Mouse (Mus musculus): ENCODE data around the gene Pi4ka. TPM values are rescaled to one million over a fixed set of nuclear protein-coding genes. Genes with fewer than 3 reads are reported as not detected.

The Pi4ka gene
- polyA plus RNA-seq, 1 experiment from 2014 or later, result 30.7 TPM

DNA sequence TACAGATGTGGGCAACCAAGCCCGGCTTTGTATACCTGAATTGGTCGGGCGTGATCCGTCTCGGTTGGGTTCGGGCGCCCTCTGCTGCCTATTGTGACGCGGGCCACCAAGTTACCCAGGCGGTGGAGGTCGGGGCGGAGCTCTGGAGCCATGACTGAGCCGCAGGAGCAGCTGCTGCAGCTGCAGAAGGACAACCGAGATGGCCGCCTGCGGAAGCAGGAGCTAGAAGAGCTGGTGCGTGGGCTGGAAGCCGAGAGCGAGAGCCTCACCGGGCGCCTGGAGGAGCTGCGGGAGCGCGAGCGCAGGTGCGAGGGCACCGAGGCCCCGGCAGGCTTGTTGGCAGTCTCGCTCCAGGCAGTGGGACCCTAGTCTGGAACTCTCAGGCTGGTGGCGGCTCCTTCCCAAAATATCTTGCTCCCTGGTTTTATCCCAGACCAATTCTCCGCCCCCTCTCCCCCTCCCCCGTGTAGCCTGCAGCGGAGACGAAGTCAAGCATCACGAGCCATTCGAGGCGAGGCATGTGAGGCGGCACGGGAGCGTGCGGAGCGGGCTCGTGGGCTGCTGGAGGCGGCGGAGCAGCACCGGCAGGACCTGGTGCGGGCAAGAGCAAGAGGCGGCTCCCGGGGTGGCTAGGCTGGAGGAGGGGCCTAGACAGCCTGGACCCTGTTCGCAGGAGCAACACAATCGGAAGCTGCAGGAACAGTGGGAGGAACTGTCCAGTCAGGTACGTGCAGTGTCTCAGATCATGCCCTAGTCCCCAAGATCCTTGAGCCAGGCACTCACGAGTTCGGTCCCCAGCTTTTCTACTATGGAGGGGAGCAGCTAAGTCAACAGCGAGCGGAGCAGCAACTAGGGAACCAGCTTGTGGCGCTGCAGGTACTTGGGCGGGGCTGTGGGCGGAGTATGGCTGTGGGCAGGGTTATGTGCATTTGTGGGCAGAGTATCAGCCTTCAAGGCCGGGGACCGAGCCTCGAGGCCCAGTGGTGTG lies 129.7 kb downstream of the Pi4ka start:
- ATAC-seq (ENCODE audit: low read depth), result peak; percentile 92
- H3K9ac ChIP-seq (ENCODE audit: low read depth, low read length), result peak overlapping the region; percentile 69
- WGBS, result under 1% methylated on average over 38 of the region's 62 CpGs
- peaks cover 22% of the 10 kb centered on the region for H3K27me3 ChIP-seq (replicated peaks; ENCODE audit: control insufficient read depth, insufficient read depth, low read length)
- H3K4me2 ChIP-seq (ENCODE audit: low read depth, low read length), result peak overlapping the region; percentile 94
- H3K9me3 ChIP-seq (ENCODE audit: control insufficient read depth, low read length), result no peaks in the 10 kb centered on the region
- H3K36me3 ChIP-seq (ENCODE audit: control insufficient read depth, insufficient read depth, low read length), result peaks cover 20% of the 10 kb centered on the region
- no peak overlapping the region; the same call in 1 of the 2 replicates for H3K27ac ChIP-seq (replicated peaks; ENCODE audit: low read depth, low read length)
- peak; percentile 96 for DNase-seq (ENCODE audit: low spot score)
- H3K4me3 ChIP-seq (ENCODE audit: low read depth, low read length), result peak overlapping the region; percentile 58
- H3K4me1 ChIP-seq (ENCODE audit: control insufficient read depth, insufficient read depth, low read length), result peaks cover 17% of the 10 kb centered on the region

DNA sequence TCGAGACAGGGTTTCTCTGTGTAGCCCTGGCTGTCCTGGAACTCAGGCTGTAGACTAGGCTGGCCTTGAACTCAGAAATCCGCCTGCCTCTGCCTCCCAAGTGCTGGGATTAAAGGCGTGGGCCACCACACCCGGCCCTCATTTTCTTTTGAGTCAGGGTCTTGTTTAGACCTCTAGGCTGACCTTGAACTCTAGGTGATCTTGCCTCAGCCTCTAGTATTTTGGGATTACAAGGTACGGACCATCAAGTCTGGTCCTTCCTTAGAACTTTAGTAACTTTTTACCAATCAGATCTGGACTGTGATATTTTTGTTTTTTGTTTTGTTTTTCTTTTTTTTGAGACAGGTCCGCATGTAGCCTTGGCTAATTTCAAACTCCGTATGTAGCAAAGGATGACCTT lies 130.4 kb downstream of the Pi4ka start, which contains the start of gene Tmem191c:
Gene Tmem191c, plus strand, starts transcription at position 357 of the 400 bp plus-strand sequence.
- H3K36me3 ChIP-seq (ENCODE audit: control insufficient read depth, insufficient read depth, low read length), result peaks cover 13% of the 10 kb centered on the region; the same call in 1 of the 2 replicates
- H3K9me3 ChIP-seq (ENCODE audit: control insufficient read depth, low read length), result peaks cover 4% of the 10 kb centered on the region
- H3K27me3 ChIP-seq (replicated peaks; ENCODE audit: control insufficient read depth, insufficient read depth, low read length), result peaks cover 22% of the 10 kb centered on the region
- WGBS, result 60% methylated on average over 7 of the region's 7 CpGs
- peak within 1 kb of the TSS; percentile 58 for H3K4me3 ChIP-seq (ENCODE audit: low read depth, low read length)
- DNase-seq (ENCODE audit: low spot score), result no peak
- H3K9ac ChIP-seq (ENCODE audit: low read depth, low read length), result peak within 1 kb of the TSS; percentile 69
- ATAC-seq (ENCODE audit: low read depth), result no peak
- H3K4me1 ChIP-seq (ENCODE audit: control insufficient read depth, insufficient read depth, low read length), result peaks cover 17% of the 10 kb centered on the region
- peak within 1 kb of the TSS; percentile 94 for H3K4me2 ChIP-seq (ENCODE audit: low read depth, low read length)
- no peak within 1 kb of the TSS; the same call in 1 of the 2 replicates for H3K27ac ChIP-seq (replicated peaks; ENCODE audit: low read depth, low read length)

DNA sequence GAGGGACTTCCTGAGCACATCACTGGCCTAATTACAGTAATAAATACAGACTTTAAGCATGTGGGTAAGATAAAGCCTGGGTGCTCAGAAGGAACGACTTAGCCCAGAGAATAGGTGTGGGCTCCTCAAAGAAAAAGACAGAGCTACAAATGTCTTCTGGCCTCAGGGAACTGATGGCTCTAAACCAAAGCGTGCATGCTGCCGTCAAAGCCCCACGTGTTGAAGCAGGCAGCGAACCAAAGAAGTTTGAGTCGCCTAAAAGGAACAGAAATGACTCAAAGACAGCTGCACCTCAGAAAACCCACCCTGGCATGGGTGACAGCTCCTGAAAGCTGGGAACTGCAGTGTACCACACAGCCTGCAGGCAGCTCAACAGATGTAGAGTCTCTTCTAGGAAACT lies 134.3 kb downstream of the Pi4ka start:
- no peak overlapping the region for H3K4me2 ChIP-seq (ENCODE audit: low read depth, low read length)
- no peak for ATAC-seq (ENCODE audit: low read depth)
- 75% methylated on average over 6 of the region's 6 CpGs for WGBS
- H3K36me3 ChIP-seq (ENCODE audit: control insufficient read depth, insufficient read depth, low read length), result no peaks in the 10 kb centered on the region
- H3K9ac ChIP-seq (ENCODE audit: low read depth, low read length), result no peak overlapping the region
- H3K27ac ChIP-seq (replicated peaks; ENCODE audit: low read depth, low read length), result no peak overlapping the region
- DNase-seq (ENCODE audit: low spot score), result no peak
- peaks cover 5% of the 10 kb centered on the region for H3K9me3 ChIP-seq (ENCODE audit: control insufficient read depth, low read length)
- H3K4me1 ChIP-seq (ENCODE audit: control insufficient read depth, insufficient read depth, low read length), result peaks cover 4% of the 10 kb centered on the region; the same call in 1 of the 2 replicates
- H3K4me3 ChIP-seq (ENCODE audit: low read depth, low read length), result no peak overlapping the region
- peaks cover under 1% of the 10 kb centered on the region; the same call in 1 of the 2 replicates for H3K27me3 ChIP-seq (replicated peaks; ENCODE audit: control insufficient read depth, insufficient read depth, low read length)

GRCm38 (mm10) chr16:17271124-17271523 lies 135.0 kb downstream of the Pi4ka start:
- Histone ChIP-seq H3K27me3 (replicated peaks; ENCODE audit: control insufficient read depth, insufficient read depth, low read length) (no peaks in the 10 kb centered on the region), H3K4me3 (ENCODE audit: low read depth, low read length) (no peak overlapping the region), H3K4me2 (ENCODE audit: low read depth, low read length) (no peak overlapping the region), H3K9me3 (ENCODE audit: control insufficient read depth, low read length) (peaks cover 5% of the 10 kb centered on the region), H3K9ac (ENCODE audit: low read depth, low read length) (no peak overlapping the region), H3K36me3 (ENCODE audit: control insufficient read depth, insufficient read depth, low read length) (no peaks in the 10 kb centered on the region), H3K4me1 (ENCODE audit: control insufficient read depth, insufficient read depth, low read length) (no peaks in the 10 kb centered on the region), H3K27ac (replicated peaks; ENCODE audit: low read depth, low read length) (no peak overlapping the region)
- no peak for ATAC-seq (ENCODE audit: low read depth)
- WGBS, result 64% methylated on average over 4 of the region's 4 CpGs
- DNase-seq (ENCODE audit: low spot score), result no peak

DNA sequence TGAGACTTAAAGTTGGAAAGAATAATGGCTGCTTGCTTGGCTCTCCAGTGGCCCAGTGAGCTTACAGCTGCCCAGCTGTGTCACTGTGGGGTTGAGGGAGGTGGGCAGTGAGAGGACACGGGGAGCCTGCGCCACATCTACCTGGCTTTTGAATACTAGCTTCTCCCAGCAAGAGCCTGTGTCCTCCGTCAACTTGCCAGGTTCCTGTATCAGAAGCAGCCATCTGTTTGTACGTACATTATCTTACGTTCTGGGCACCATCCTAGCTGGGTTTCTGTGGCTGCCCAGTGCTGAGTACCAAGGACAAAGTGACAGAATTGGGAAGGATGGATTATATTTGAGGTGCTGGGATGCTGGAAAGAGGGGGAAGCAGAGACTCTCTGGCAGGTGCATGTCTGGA lies 136.2 kb downstream of the Pi4ka start:
- no peaks in the 10 kb centered on the region for H3K27me3 ChIP-seq (replicated peaks; ENCODE audit: control insufficient read depth, insufficient read depth, low read length)
- ATAC-seq (ENCODE audit: low read depth) (no peak), DNase-seq (ENCODE audit: low spot score) (no peak)
- no peaks in the 10 kb centered on the region for H3K4me1 ChIP-seq (ENCODE audit: control insufficient read depth, insufficient read depth, low read length)
- H3K4me2 ChIP-seq (ENCODE audit: low read depth, low read length), result no peak overlapping the region
- H3K9me3 ChIP-seq (ENCODE audit: control insufficient read depth, low read length), result peaks cover 5% of the 10 kb centered on the region
- no peak overlapping the region for H3K9ac ChIP-seq (ENCODE audit: low read depth, low read length)
- H3K27ac ChIP-seq (replicated peaks; ENCODE audit: low read depth, low read length), result no peak overlapping the region
- WGBS, result 94% methylated on average over 5 of the region's 5 CpGs
- H3K4me3 ChIP-seq (ENCODE audit: low read depth, low read length), result no peak overlapping the region
- no peaks in the 10 kb centered on the region for H3K36me3 ChIP-seq (ENCODE audit: control insufficient read depth, insufficient read depth, low read length)

DNA sequence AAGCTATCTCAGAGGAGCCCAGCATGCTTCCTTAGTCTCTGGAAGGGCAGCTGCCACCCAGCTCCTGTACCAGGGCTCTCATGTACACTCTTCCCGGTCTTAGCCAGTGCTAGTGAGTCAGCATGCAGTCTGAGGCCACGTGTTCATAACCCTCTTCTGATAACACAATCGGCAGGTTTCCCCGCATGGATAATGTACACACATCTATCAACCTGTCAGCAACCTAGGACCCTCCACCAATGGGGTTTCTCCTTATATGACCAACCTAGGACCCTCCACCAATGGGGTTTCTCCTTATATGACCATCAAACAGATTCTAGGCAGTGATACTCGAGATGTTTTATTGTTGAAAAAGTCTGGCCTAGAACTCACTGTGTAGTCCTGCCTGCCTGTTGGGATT lies 138.2 kb downstream of the Pi4ka start:
- Histone ChIP-seq H3K9ac (ENCODE audit: low read depth, low read length) (no peak overlapping the region), H3K36me3 (ENCODE audit: control insufficient read depth, insufficient read depth, low read length) (no peaks in the 10 kb centered on the region), H3K4me1 (ENCODE audit: control insufficient read depth, insufficient read depth, low read length) (no peaks in the 10 kb centered on the region), H3K4me2 (ENCODE audit: low read depth, low read length) (no peak overlapping the region), H3K27ac (replicated peaks; ENCODE audit: low read depth, low read length) (no peak overlapping the region), H3K9me3 (ENCODE audit: control insufficient read depth, low read length) (peaks cover 5% of the 10 kb centered on the region), H3K4me3 (ENCODE audit: low read depth, low read length) (no peak overlapping the region), H3K27me3 (replicated peaks; ENCODE audit: control insufficient read depth, insufficient read depth, low read length) (no peaks in the 10 kb centered on the region)
- WGBS, result 84% methylated on average over 5 of the region's 5 CpGs
- no peak for DNase-seq (ENCODE audit: low spot score)
- no peak for ATAC-seq (ENCODE audit: low read depth)

DNA sequence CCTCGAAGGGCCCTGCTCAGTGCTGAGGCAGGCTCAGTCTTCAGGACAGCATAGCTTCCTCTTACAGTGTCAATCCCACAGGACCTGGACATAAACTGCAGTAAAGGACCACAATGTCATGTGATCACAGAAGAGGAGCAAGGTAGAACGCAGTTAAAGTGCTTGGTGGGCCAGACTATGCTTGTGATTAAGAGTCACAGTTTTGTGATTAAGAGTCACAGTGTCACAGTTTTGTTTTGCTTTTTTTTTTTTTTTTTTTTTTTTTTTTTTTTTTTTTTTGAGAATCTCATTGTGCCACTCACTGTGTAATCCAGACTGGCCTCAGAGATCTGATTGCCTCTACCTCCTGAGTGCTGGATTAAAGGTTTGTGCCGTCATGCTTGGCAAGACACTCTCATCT lies 140.0 kb downstream of the Pi4ka start:
- 87% methylated on average over 3 of the region's 3 CpGs for WGBS
- no peaks in the 10 kb centered on the region for H3K4me1 ChIP-seq (ENCODE audit: control insufficient read depth, insufficient read depth, low read length)
- ATAC-seq (ENCODE audit: low read depth) (no peak), DNase-seq (ENCODE audit: low spot score) (no peak)
- H3K4me2 ChIP-seq (ENCODE audit: low read depth, low read length), result no peak overlapping the region
- H3K9ac ChIP-seq (ENCODE audit: low read depth, low read length), result no peak overlapping the region
- H3K27ac ChIP-seq (replicated peaks; ENCODE audit: low read depth, low read length), result no peak overlapping the region
- H3K27me3 ChIP-seq (replicated peaks; ENCODE audit: control insufficient read depth, insufficient read depth, low read length), result no peaks in the 10 kb centered on the region
- H3K9me3 ChIP-seq (ENCODE audit: control insufficient read depth, low read length), result peaks cover 5% of the 10 kb centered on the region
- H3K4me3 ChIP-seq (ENCODE audit: low read depth, low read length), result no peak overlapping the region
- 0 out of 2 replicates have a peak, but pooled peaks cover 9% of the 10 kb centered on the region for H3K36me3 ChIP-seq (ENCODE audit: control insufficient read depth, insufficient read depth, low read length)

GRCm38 (mm10) chr16:17261341-17261740 lies 144.8 kb downstream of the Pi4ka start:
- DNase-seq (ENCODE audit: low spot score), result no peak
- no peak overlapping the region for H3K9ac ChIP-seq (ENCODE audit: low read depth, low read length)
- no peaks in the 10 kb centered on the region for H3K9me3 ChIP-seq (ENCODE audit: control insufficient read depth, low read length)
- ATAC-seq (ENCODE audit: low read depth), result no peak
- WGBS, result 80% methylated on average over 1 of the region's 1 CpGs
- H3K27ac ChIP-seq (replicated peaks; ENCODE audit: low read depth, low read length), result no peak overlapping the region
- no peaks in the 10 kb centered on the region for H3K27me3 ChIP-seq (replicated peaks; ENCODE audit: control insufficient read depth, insufficient read depth, low read length)
- H3K4me1 ChIP-seq (ENCODE audit: control insufficient read depth, insufficient read depth, low read length), result no peaks in the 10 kb centered on the region
- H3K36me3 ChIP-seq (ENCODE audit: control insufficient read depth, insufficient read depth, low read length), result peaks cover 41% of the 10 kb centered on the region
- no peak overlapping the region for H3K4me2 ChIP-seq (ENCODE audit: low read depth, low read length)
- H3K4me3 ChIP-seq (ENCODE audit: low read depth, low read length), result no peak overlapping the region
